Mouse (Mus musculus): ENCODE measurements around the gene Dennd2a. TPM values are rescaled to one million over a fixed set of nuclear protein-coding genes. Genes with fewer than 3 reads are reported as not detected.
"Not testable (repeated sequence)": the region's sequence is repeated elsewhere in the genome, so short reads cannot be mapped to it uniquely, and the experiment has no call there.

Dennd2a gene
- total RNA-seq, 2 experiments from 2014 or later = 32.6 to 33.7 TPM

- DNase-seq (ENCODE audit: extremely low spot score in 1 of 2, low spot score in 1 of 2) = no peak
These were observed 130.9 kb downstream of the Dennd2a start for GRCm38 (mm10) chr6:39426725-39427124.

- DNase-seq (ENCODE audit: extremely low spot score in 1 of 2, low spot score in 1 of 2) = no peak
These were observed 132.5 kb downstream of the Dennd2a start for GRCm38 (mm10) chr6:39425181-39425580.

GRCm38 (mm10) chr6:39423686-39424085 is 134.0 kb downstream of the Dennd2a start:
- DNase-seq (ENCODE audit: extremely low spot score in 1 of 2, low spot score in 1 of 2) = no peak

GRCm38 (mm10) chr6:39423130-39423551 is 134.5 kb downstream of the Dennd2a start:
- no peak for DNase-seq (ENCODE audit: extremely low spot score in 1 of 2, low spot score in 1 of 2)

GRCm38 (mm10) chr6:39420867-39421266 is 136.8 kb downstream of the Dennd2a start:
- DNase-seq (ENCODE audit: extremely low spot score in 1 of 2, low spot score in 1 of 2) = no peak

GRCm38 (mm10) chr6:39419851-39420721 is 137.6 kb downstream of the Dennd2a start, which contains the start of gene Mkrn1:
Mkrn1 (minus strand) TSS chr6:39420462.
- DNase-seq (ENCODE audit: extremely low spot score in 1 of 2, low spot score in 1 of 2) = peak; percentile 60 to 67

GRCm38 (mm10) chr6:39419386-39419850 is 138.2 kb downstream of the Dennd2a start:
- DNase-seq (ENCODE audit: extremely low spot score in 1 of 2, low spot score in 1 of 2) = peak in 1 of 2 experiments; percentile 33

GRCm38 (mm10) chr6:39416654-39417053 is 141.0 kb downstream of the Dennd2a start:
- DNase-seq (ENCODE audit: extremely low spot score in 1 of 2, low spot score in 1 of 2) = not testable (repeated sequence)

GRCm38 (mm10) chr6:39415762-39416161 is 141.9 kb downstream of the Dennd2a start:
- peak; percentile 59 to 83 for DNase-seq (ENCODE audit: extremely low spot score in 1 of 2, low spot score in 1 of 2)

GRCm38 (mm10) chr6:39414106-39414505 is 143.6 kb downstream of the Dennd2a start:
- no peak for DNase-seq (ENCODE audit: extremely low spot score in 1 of 2, low spot score in 1 of 2)

Other genes starting within 250 kb of the Dennd2a start
- 10 to 100 TPM; 74.1 to 76.8 TPM for gene Slc37a3, start 180.2 kb downstream of the Dennd2a start, total RNA-seq (2021)
- gene Rab19, start 176.7 kb downstream of the Dennd2a start, total RNA-seq (2021) = not detected
- 100 to 1,000 TPM; 131 to 144 TPM for gene Mkrn1, start 137.4 kb downstream of the Dennd2a start, total RNA-seq (2021)
- gene Adck2, start 16.0 kb upstream of the Dennd2a start, total RNA-seq (2021) = 10 to 100 TPM; 30.1 to 32.8 TPM
- not detected for gene Gm42420, start 27.9 kb upstream of the Dennd2a start, total RNA-seq (2021)
- 100 to 1,000 TPM; 176 to 196 TPM for gene Ndufb2, start 34.7 kb upstream of the Dennd2a start, total RNA-seq (2021)
- 100 to 1,000 TPM; 107 to 121 TPM for gene Braf, start 167.6 kb upstream of the Dennd2a start, total RNA-seq (2021)